Mouse (Mus musculus): Measurements from ENCODE around the gene Lrrfip1. TPM values are rescaled to one million over a fixed set of nuclear protein-coding genes. Genes with fewer than 3 reads are reported as not detected.

Gene Lrrfip1
- total RNA-seq, 2 experiments from 2014 or later = 75.3 to 80.9 TPM

GRCm38 (mm10) chr1:91086325-91086724, 87.8 kb downstream of the Lrrfip1 start:
- DNase-seq = no peak

DNA sequence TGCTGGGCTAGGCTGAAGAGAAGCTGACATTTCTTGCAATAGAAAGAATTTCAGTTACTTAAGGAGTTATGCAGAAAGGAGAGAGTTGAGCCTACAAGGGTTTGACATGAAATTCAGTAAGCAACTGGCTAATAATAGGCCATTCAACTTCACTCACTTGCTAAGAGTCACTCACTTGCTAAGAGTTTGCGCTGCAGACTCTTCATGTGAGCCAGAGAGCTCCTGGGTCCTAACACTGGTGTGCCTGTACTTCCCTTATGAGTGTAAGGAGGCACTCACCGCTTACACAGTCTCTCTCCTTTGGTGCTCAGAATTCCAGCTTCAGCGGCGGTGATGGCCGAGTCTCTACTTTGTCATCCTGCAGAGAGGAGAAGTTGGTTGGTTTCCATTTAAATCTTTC, 88.2 kb downstream of the Lrrfip1 start:
- DNase-seq = no peak

- no peak for DNase-seq
These were observed 89.5 kb downstream of the Lrrfip1 start for GRCm38 (mm10) chr1:91088027-91088426.

- DNase-seq = no peak
These were observed 90.4 kb downstream of the Lrrfip1 start for GRCm38 (mm10) chr1:91088941-91089340.

DNA sequence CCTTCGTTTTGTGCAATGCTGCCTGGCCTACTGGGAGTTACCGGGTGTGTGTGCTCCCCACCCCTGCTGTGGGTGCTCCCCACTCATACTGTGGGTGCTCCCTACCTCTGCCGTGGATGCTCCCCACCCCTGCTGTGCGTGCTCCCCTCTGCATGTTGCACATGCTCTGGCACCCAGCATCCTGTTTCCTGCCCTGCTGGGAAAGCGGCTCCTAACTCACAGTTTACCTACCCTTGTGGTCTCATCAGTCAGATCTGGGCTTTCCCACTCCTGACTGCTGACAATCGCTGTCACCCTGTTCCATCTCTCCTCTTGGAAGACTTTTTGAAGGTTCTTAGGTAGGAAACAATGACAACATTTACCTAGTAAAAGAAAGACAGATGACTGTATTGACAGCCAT, 91.9 kb downstream of the Lrrfip1 start:
- no peak for DNase-seq

DNA sequence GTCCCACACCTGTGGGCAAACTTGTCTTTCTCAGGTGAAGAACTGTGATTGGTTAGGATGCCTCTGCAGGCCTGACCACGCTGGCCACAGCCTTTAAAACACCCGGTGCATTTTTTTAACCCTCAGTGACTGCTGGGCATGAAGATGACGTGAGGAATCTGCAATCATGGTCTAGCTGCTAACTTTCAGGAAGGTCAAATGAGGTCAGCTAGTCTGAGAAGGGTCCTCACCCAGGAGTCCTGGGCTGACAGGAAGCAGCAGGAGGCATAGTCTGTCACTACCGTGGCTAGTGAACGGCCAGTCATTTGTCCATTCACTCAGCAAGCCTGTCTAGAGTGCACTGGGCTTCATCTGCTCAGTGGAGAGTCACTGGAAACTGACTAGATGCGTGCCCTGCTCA, 93.9 kb downstream of the Lrrfip1 start:
- no peak for DNase-seq

GRCm38 (mm10) chr1:91093296-91093695, 94.8 kb downstream of the Lrrfip1 start:
- no peak for DNase-seq

DNA sequence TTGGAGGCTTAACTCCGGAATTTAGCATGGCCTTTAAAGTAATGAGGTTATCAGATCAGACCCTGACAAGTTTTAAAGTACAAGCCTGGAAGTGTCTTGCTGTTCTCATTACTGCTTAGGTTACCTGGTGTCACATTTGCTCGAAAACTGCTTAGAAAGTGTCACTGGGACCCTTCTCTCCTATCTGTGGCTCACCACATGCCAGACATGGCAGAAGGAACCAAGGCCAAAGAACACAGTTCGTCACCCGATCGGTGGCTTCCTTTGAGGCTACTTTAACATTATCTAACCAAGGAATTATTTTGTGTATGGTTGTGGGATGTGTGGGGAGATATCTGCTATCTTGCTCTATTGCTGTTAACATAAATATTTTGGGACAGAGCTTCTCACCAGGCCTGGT, 95.5 kb downstream of the Lrrfip1 start:
- no peak for DNase-seq

- no peak for DNase-seq
These were observed 96.7 kb downstream of the Lrrfip1 start for GRCm38 (mm10) chr1:91095258-91095657.

DNA sequence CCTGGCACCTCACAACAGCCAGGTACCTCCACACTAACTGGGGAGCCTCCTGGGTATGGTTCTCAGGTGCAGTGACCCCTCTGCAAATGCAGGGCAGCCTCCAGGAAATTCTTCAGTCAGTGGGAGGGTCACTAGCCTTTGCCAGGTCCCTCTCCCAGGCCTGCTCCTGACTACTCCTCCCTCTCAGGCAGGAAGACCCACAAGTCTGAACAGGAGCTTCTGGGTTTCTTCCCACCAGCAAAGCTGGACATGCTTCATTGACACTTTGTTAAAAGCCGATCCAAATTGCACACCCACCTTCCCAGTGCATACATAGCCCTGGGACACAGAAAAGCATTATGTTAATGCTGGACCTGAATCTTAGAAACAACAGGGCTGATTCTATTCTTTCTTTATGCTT, 97.3 kb downstream of the Lrrfip1 start:
- no peak for DNase-seq

DNA sequence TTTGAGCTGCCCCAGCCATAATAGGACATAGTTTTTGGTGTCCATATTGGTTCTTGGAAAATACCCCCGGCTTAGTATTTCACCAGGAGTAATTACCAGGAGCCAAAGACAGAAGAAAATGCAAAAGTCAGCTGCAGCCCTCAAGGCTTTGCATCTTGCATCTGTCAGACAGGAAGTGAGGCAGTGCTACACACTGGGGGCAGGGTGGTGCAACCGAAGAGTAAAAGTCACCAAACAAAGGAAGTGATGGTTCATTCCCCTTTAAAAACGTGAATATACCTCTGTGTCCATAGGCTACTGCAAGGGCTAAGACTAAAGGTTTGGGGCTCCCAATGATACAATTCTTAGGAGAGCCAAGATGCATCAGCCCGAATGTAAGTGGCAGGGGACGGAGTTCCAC, 98.0 kb downstream of the Lrrfip1 start:
- no peak for DNase-seq

DNA sequence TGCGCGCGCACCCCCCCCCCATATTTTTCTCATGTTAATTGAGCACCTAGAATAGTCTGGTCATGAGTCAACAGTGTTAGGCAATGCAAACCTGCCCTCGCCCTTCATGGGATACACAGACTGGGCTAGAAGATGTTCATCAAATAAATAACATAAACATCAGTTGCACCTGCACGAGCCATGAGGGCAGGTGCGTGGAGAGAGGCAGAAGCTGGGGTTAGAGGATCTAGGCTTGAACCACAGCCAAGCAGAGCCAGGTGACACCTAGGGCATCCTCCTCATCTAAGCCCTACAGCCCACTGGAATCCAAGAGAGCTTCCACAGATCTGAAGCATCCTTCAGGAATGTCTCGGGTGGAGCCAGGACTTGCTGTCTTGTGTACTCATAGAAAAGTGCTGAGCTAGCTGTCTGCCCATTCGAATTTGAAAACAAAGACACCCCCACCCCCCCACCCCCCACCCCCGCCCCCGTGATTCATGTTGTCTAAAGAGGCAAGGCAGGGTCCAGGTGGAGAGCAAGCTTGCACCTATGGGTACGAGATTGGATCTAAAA, 98.8 kb downstream of the Lrrfip1 start:
- DNase-seq = no peak

GRCm38 (mm10) chr1:91098887-91099286, 100.3 kb downstream of the Lrrfip1 start:
- peak; percentile 50 to 57 for DNase-seq

DNA sequence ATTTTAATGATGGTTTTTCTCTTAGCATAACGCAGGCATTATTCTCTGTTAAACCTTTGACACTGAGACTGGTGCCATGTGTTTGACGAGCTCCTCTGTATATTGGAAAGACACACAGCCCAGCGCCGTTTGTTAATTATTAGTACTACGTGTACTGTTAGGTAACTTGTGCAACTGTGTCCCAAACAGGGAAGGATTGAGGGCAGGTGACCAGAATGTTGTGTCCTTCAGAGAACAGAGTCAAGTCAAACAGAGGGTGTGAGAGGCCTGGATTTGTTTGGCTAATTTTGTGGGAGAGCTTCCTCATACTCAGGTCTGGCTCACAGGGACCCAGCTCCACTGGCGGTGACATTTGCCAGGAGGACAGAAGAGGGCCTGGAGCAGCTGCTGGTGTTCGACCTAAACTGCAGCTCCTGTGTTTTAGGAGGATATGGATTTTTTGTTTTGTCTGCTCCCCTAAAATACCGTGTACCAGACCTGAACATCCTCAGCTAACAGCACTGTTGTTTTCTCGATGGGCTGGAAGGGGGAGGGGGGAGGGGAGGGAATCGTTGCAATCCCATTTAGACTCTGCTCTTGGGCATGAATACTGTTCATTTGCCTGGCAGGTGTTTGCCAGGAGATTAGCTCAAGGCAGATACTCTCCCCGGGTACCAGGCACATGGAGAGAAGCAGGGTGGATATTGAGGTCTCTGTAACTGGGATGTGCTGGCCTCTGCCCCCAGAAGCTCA, 103.3 kb downstream of the Lrrfip1 start:
- no peak for DNase-seq

DNA sequence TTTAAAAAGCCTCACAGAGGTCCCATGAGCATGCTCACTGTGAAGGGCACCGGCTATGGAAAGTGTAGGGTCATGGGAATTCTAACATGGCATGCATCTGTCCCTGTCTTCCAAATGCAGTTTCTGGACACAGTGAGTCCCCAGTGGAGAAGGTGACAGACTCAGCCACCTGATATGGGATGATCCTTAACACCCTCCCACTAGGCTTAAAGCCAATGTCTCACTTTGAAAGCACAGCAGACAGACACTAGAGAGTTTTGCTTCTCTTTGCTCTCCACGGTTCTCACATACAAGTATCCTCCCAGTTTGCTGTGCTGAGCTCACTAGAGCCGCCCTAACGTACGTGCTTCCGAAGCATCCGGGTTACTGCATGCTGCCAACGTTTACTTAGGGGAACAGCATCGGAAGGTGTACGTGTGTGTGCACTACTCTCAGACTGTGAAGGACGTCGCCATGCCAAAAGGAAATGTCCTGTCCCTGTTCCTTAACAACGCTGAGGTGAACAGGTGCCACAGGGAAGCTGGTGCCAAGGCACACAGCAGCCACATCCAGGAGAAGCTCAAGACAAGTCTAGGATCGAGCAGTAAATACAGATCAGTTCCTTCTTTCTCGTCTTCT, 104.9 kb downstream of the Lrrfip1 start:
- DNase-seq = no peak

GRCm38 (mm10) chr1:91107548-91107947, 109.0 kb downstream of the Lrrfip1 start:
- no peak for DNase-seq

GRCm38 (mm10) chr1:91109302-91109701, 110.8 kb downstream of the Lrrfip1 start:
- DNase-seq = no peak

GRCm38 (mm10) chr1:91112171-91112570, 113.6 kb downstream of the Lrrfip1 start:
- no peak for DNase-seq

GRCm38 (mm10) chr1:91112606-91113005, 114.1 kb downstream of the Lrrfip1 start:
- no peak for DNase-seq

DNA sequence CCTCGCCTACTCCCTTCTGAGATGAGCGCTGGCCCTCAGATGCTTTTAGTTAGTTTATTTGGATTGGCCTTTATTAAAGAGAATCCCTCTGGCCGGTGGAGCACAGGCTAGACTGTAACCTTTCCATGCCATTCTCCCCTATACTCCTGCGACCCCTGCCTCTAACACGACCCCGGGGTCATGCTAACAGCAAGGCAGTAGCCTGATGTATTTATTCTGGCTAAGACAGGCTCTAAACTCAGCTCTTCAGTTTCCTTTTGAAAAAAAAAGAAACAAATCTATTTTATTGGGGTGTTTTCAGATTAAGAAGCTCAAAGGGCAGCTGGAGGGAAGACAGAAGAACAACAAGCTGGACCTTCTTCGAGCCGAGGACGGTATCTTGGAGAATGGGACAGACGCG, 123.6 kb downstream of the Lrrfip1 start:
- DNase-seq = no peak

DNA sequence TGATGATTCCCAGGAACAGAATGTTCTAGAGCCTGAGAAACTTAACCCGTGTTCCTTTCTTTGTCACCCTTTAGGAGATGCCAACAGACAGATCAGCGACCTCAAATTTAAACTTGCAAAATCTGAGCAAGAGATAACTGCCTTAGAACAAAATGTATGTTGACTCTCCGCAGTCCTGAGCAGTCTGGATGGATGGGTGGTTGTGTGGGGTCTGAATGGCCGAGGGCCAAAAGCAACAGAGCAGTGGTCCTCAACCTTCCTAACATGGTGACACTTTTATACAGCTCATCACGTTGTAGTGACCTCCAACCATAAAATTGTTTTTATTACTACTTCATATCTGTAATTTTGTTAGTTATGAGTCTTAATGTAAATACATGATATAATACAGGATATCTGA, 124.5 kb downstream of the Lrrfip1 start:
- DNase-seq = no peak

DNA sequence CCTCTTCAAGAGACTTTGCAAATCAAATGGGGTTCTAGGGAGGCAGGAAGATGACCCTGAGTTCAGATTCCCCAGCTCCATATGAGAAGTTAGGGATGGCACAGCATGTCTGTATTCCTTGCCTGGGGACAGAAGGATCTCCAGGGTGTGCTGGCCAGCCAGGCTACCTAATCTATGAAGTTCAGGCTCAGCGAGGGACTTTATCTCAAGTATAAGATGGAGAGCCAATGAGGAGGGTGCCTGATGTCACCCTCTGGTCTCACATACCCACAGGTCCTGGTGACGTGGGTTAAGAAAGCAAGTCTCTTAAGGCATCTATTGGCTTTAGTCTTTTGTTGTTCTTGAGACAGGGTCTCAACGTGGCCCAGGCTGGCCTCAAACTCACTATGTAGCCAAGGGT, 124.9 kb downstream of the Lrrfip1 start:
- no peak for DNase-seq

GRCm38 (mm10) chr1:91128849-91129248, 130.3 kb downstream of the Lrrfip1 start:
- no peak for DNase-seq

DNA sequence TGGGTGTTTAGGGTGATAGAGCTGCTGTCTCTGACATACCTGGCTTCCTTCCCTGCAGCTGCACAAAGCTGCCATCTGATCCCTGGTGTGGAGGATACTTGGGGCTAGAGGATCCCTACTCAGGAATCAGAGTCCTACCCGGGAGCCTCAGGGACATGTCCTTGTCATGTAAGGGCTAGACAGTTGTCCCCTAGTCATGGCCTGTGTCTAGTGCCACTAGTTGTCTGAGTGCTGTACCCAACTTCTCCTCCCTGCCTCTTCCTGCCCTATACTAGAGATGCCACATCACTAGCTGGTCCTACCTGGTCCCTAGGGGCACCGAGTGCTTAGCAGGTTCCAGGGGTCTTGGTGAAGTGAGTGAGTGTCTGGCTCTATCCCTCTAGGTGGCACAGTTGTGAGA, 138.5 kb downstream of the Lrrfip1 start:
- DNase-seq = no peak
